Comparison of ENCODE assay signal across 22 mouse cellular contexts in the genomic region with DNA sequence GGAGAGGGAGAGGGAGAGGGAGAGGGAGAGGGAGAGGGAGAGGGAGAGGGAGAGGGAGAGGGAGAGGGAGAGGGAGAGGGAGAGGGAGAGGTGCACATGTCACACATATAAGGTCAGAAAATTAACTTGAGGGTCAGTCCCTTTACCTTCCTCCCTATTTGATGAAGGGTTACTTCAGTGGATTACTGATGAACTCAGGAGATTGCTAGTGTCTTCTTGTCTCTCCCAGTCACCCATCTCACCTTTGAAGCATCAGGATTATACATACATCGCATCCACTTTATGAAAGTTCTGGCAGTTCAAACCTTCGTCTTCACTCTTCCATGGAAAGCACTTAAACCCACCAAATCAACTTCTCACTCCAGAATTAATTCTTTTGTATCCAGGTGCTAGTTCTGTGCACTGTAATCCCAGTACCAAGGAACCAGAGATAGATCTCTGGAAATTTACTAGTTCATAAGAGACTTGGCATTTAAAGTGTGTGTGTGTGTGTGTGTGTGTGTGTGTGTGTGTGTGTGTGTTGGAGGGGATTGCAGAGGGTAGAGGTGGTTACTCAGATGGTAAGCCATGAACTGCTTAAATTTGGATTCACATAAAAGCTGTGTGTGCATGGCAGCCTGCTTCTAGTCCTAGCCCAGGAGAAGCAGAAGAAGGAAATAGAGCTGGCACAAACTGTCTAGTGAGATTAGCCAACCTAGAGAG. TPM values are rescaled to one million over a fixed set of nuclear protein-coding genes. Genes with fewer than 3 reads are reported as not detected.
DNase-seq lines count a peak whose midpoint lies in the region; ATAC-seq and TF ChIP-seq lines count a peak whose summit lies in the region.
"Had no signal": no experiment of that assay in that cellular context is flagged by ENCODE, and none has a peak within 500 bp of the region (broad histone marks: within the 10 kb centered on the region; RNA-seq: fewer than 3 reads in every experiment).

No protein-coding gene starts in this region.

- no peak for ATAC-seq in forebrain, postnatal 0 days
- ATAC-seq: activated CD4-positive, CD25-positive, alpha-beta regulatory T cell, adult 4 months; CD4-positive, CD25-positive, alpha-beta regulatory T cell, adult 4 months; Patski had no signal

- H3K27me3 ChIP-seq in forebrain, postnatal 0 days (ENCODE audit: insufficient read depth, low read length): no peaks in the 10 kb centered on the region
- H3K27me3 ChIP-seq: CH12.LX, Patski had no signal

- no peak overlapping the region for H3K4me3 ChIP-seq in forebrain, postnatal 0 days (ENCODE audit: low read depth, low read length)

- 88% methylated on average over 2 of the region's 2 CpGs for WGBS in forebrain, postnatal 0 days

- no peak overlapping the region for H3K27ac ChIP-seq in forebrain, postnatal 0 days (ENCODE audit: low read depth, low read length)

- H3K4me2 ChIP-seq in forebrain, postnatal 0 days (ENCODE audit: low read depth): no peak overlapping the region

- peak; percentile 95 for DNase-seq in 3T3-L1 (ENCODE audit: low read depth, low spot score)
- DNase-seq in adipocyte (ENCODE audit: low spot score): peak; percentile 94
- DNase-seq in forebrain, postnatal 0 days: no peak
- DNase-seq in right cerebral cortex, postnatal 14 days: no peak
- DNase-seq: adrenal gland, adult 2 months; adrenal gland, adult 8-10 months; adrenal gland, postnatal 10 days; adrenal gland, postnatal 14 days; adrenal gland, postnatal 25 days; adrenal gland, postnatal 36 days; B cell, adult 2 months; cerebellum, adult 11 months; cerebellum, adult 11-12 months; cerebellum, adult 18-20 months; cerebellum, adult 2 months; cerebellum, adult 8-10 months had no signal

- no peaks in the 10 kb centered on the region for H3K4me1 ChIP-seq in forebrain, postnatal 0 days (ENCODE audit: insufficient read depth)

- H3K36me3 ChIP-seq in forebrain, postnatal 0 days (ENCODE audit: insufficient read depth): no peaks in the 10 kb centered on the region
- H3K36me3 ChIP-seq: G1E had no signal

- H3K9ac ChIP-seq in forebrain, postnatal 0 days: no peak overlapping the region

- TF ChIP-seq CTCF in forebrain, postnatal 0 days (IDR thresholded peaks at IDR 0.05; ENCODE audit: low read depth): no peak

- H3K9me3 ChIP-seq in forebrain, postnatal 0 days (ENCODE audit: low read length): no peaks in the 10 kb centered on the region

RNA-seq across cellular contexts. Expression of a gene that starts 19.5 kb away (rescaled TPM):
- total RNA-seq in forebrain, postnatal 0 days (2014; rRNA removed): 23.6 and 26.3 TPM in 2 replicates
- polyA plus RNA-seq in forebrain, postnatal 0 days (2015; fragmentation: Nextera tagmentation; extraction: Ambion mirVana): 7.6 and 16.0 TPM in 2 replicates
- total RNA-seq: CH12.LX, G1E, MEL had no signal
- polyA plus RNA-seq: activated CD4-positive, CD25-positive, alpha-beta regulatory T cell, adult 4 months; CD4-positive, CD25-positive, alpha-beta regulatory T cell, adult 4 months; G1E had no signal

Comparison
In these comparisons a context has a peak if more than half of its experiments do, and no peak if none do; other contexts are left out.
1. DNase-seq: peak in 3T3-L1 (single experiment) and adipocyte (single experiment); none in forebrain, postnatal 0 days (single experiment) and right cerebral cortex, postnatal 14 days (single experiment).